Mouse (Mus musculus) brain, embryonic 18.5 days (tissue): ENCODE measurements around the gene Mycn.

Experiments
- DNase-seq: peaks from one replicate; pipeline ENCODE4 v3.0.0-alpha.2; 2012; ENCODE audit warnings: low read depth, low spot score

Mycn gene

GRCm38 (mm10) chr12:12941661-12942363, at the start of gene Mycn:
Gene Mycn, minus strand, starts transcription at chr12:12941914.
- peak; percentile 95 for DNase-seq

GRCm38 (mm10) chr12:12987376-12987775, 45.7 kb upstream of the Mycn start:
- no peak for DNase-seq

GRCm38 (mm10) chr12:12986612-12987206, 45.0 kb upstream of the Mycn start:
- DNase-seq, result no peak

GRCm38 (mm10) chr12:12983032-12983431, 41.3 kb upstream of the Mycn start:
- DNase-seq, result no peak

- no peak for DNase-seq
Measured at GRCm38 (mm10) chr12:12975397-12975796, 33.7 kb upstream of the Mycn start.

GRCm38 (mm10) chr12:12972756-12973435, 31.2 kb upstream of the Mycn start:
- DNase-seq, result no peak

- no peak for DNase-seq
Measured at GRCm38 (mm10) chr12:12967946-12968345, 26.2 kb upstream of the Mycn start.

GRCm38 (mm10) chr12:12964856-12965255, 23.1 kb upstream of the Mycn start:
- DNase-seq, result no peak

GRCm38 (mm10) chr12:12947606-12948005, 5.9 kb upstream of the Mycn start:
- no peak for DNase-seq

- DNase-seq, result no peak
Measured at GRCm38 (mm10) chr12:12943288-12943687, 1.6 kb upstream of the Mycn start.

GRCm38 (mm10) chr12:12942364-12943050, 793 bp upstream of the Mycn start:
- peak; percentile 87 for DNase-seq

- no peak for DNase-seq
Measured at GRCm38 (mm10) chr12:12941129-12941504, 597 bp downstream of the Mycn start.

- peak; percentile 63 for DNase-seq
Measured at GRCm38 (mm10) chr12:12940466-12941128, 1.1 kb downstream of the Mycn start.

GRCm38 (mm10) chr12:12939581-12940465, 1.9 kb downstream of the Mycn start:
- no peak for DNase-seq

GRCm38 (mm10) chr12:12938850-12939249, 2.9 kb downstream of the Mycn start:
- DNase-seq, result peak; percentile 72

GRCm38 (mm10) chr12:12938361-12938760, 3.4 kb downstream of the Mycn start:
- peak; percentile 66 for DNase-seq

GRCm38 (mm10) chr12:12937746-12938145, 4.0 kb downstream of the Mycn start:
- DNase-seq, result peak; percentile 30

GRCm38 (mm10) chr12:12937088-12937487, 4.6 kb downstream of the Mycn start:
- DNase-seq, result no peak

GRCm38 (mm10) chr12:12932238-12932637, 9.5 kb downstream of the Mycn start:
- DNase-seq, result no peak

- DNase-seq, result no peak
Measured at GRCm38 (mm10) chr12:12928239-12928638, 13.5 kb downstream of the Mycn start.
